Mouse (Mus musculus) layer of hippocampus, postnatal 14 days (tissue): ENCODE results near the gene Opalin. TPM values are rescaled to one million over a fixed set of nuclear protein-coding genes. Genes with fewer than 3 reads are reported as not detected.
A peak's percentile ranks its signal among the peaks of the same experiment; 100 is the strongest.

Experiments used
- DNase-seq, 2 experiments: peaks; one replicate each; pipeline ENCODE4 v3.0.0; 2021 to 2022; ENCODE audit warnings: low spot score in 2 of 2, mixed read lengths in 1 of 2
- long read RNA-seq, 2 experiments: library from polyadenylated mRNA; stranded (forward); transcript quantifications; one replicate each; pipeline ENCODE4 v2.0.0; 2021
- total RNA-seq, 2 experiments: library from RNA; stranded (reverse); gene quantifications; 2 replicates each; pipeline ENCODE4 v1.2.3; 2021

The Opalin gene
- 1 to 10 TPM; 6.3 to 8.5 TPM for total RNA-seq
- long read RNA-seq, experiment 1, transcript Opalin-201 (6 exons, 1,839 nt), result major isoform, 15 of 16 reads
- long read RNA-seq, experiment 1, partial matches to known transcripts, result 1 of 16 reads
- long read RNA-seq, experiment 1, other reads (novel, unspliced or antisense), result 0 of 16 reads
- long read RNA-seq, experiment 2, transcript Opalin-201 (6 exons, 1,839 nt), result major isoform, 20 of 21 reads
- long read RNA-seq, experiment 2, partial matches to known transcripts, result 1 of 21 reads
- long read RNA-seq, experiment 2, other reads (novel, unspliced or antisense), result 0 of 21 reads

GRCm38 (mm10) chr19:41076906-41077305, at the start of gene Opalin:
Gene Opalin, minus strand, starts transcription at chr19:41077113.
- no peak for DNase-seq

GRCm38 (mm10) chr19:41123009-41123408, 46.1 kb upstream of the Opalin start:
- DNase-seq, result no peak

- no peak for DNase-seq
These were observed 43.0 kb upstream of the Opalin start for GRCm38 (mm10) chr19:41119924-41120323.

- no peak for DNase-seq
These were observed 41.4 kb upstream of the Opalin start for GRCm38 (mm10) chr19:41118346-41118745.

GRCm38 (mm10) chr19:41117334-41117733, 40.4 kb upstream of the Opalin start:
- peak in 1 of 2 experiments; percentile 58 for DNase-seq

- DNase-seq, result no peak
These were observed 37.7 kb upstream of the Opalin start for GRCm38 (mm10) chr19:41114611-41115010.

GRCm38 (mm10) chr19:41113911-41114531, 37.1 kb upstream of the Opalin start:
- peak; percentile 31 to 51 for DNase-seq

GRCm38 (mm10) chr19:41112609-41113008, 35.7 kb upstream of the Opalin start:
- no peak for DNase-seq

- DNase-seq, result no peak
These were observed 33.1 kb upstream of the Opalin start for GRCm38 (mm10) chr19:41109991-41110390.

GRCm38 (mm10) chr19:41109496-41109895, 32.6 kb upstream of the Opalin start:
- DNase-seq, result peak in 1 of 2 experiments; percentile 65

- DNase-seq, result no peak
These were observed 31.8 kb upstream of the Opalin start for GRCm38 (mm10) chr19:41108666-41109065.

GRCm38 (mm10) chr19:41107530-41107929, 30.6 kb upstream of the Opalin start:
- DNase-seq, result no peak

- peak in 1 of 2 experiments; percentile 50 for DNase-seq
These were observed 28.0 kb upstream of the Opalin start for GRCm38 (mm10) chr19:41104922-41105321.

- peak; percentile 90 to 94 for DNase-seq
These were observed 24.5 kb upstream of the Opalin start for GRCm38 (mm10) chr19:41101390-41101789.

- DNase-seq, result no peak
These were observed 23.9 kb upstream of the Opalin start for GRCm38 (mm10) chr19:41100863-41101262.

GRCm38 (mm10) chr19:41097038-41097437, 20.1 kb upstream of the Opalin start:
- no peak for DNase-seq

- DNase-seq, result no peak
These were observed 15.0 kb upstream of the Opalin start for GRCm38 (mm10) chr19:41091901-41092300.

GRCm38 (mm10) chr19:41089833-41090232, 12.9 kb upstream of the Opalin start:
- DNase-seq, result peak; percentile 63 to 71

- no peak for DNase-seq
These were observed 11.6 kb upstream of the Opalin start for GRCm38 (mm10) chr19:41088491-41088890.

- DNase-seq, result no peak
These were observed 11.0 kb upstream of the Opalin start for GRCm38 (mm10) chr19:41087901-41088300.

GRCm38 (mm10) chr19:41086700-41087099, 9.8 kb upstream of the Opalin start:
- DNase-seq, result peak; percentile 83 to 92

GRCm38 (mm10) chr19:41086289-41086688, 9.4 kb upstream of the Opalin start:
- no peak for DNase-seq

- DNase-seq, result no peak
These were observed 6.7 kb upstream of the Opalin start for GRCm38 (mm10) chr19:41083646-41084045.
